Comparison of ENCODE assay signal across 8 mouse cellular contexts in genomic region chr12:72408111-72408891, GRCm38 (mm10). TPM values are rescaled to one million over a fixed set of nuclear protein-coding genes. Genes with fewer than 3 reads are reported as not detected.
DNase-seq lines count a peak whose midpoint lies in the region; ATAC-seq lines count a peak whose summit lies in the region.

No protein-coding gene starts in this region.

- no peak overlapping the region for H3K27ac ChIP-seq in embryonic facial prominence, embryonic 11.5 days (replicated peaks; ENCODE audit: low read depth, low read length)
- no peak overlapping the region for H3K27ac ChIP-seq in limb, embryonic 12.5 days
- peak overlapping the region; percentile 86 for H3K27ac ChIP-seq in midbrain, embryonic 10.5 days (replicated peaks)

- no peaks in the 10 kb centered on the region for H3K36me3 ChIP-seq in embryonic facial prominence, embryonic 11.5 days (replicated peaks; ENCODE audit: control insufficient read depth, insufficient read depth, low read depth, low read length)
- no peaks in the 10 kb centered on the region for H3K36me3 ChIP-seq in limb, embryonic 12.5 days
- H3K36me3 ChIP-seq in midbrain, embryonic 10.5 days = no peaks in the 10 kb centered on the region

- peak overlapping the region; percentile 69 for H3K9ac ChIP-seq in embryonic facial prominence, embryonic 11.5 days (replicated peaks; ENCODE audit: low read length)
- peak overlapping the region; percentile 56 for H3K9ac ChIP-seq in limb, embryonic 12.5 days (replicated peaks)

- H3K9me3 ChIP-seq in embryonic facial prominence, embryonic 11.5 days (replicated peaks; ENCODE audit: control insufficient read depth, low read length) = no peaks in the 10 kb centered on the region
- H3K9me3 ChIP-seq in limb, embryonic 12.5 days = no peaks in the 10 kb centered on the region
- H3K9me3 ChIP-seq in midbrain, embryonic 10.5 days (replicated peaks) = no peaks in the 10 kb centered on the region

- peak; percentile 78 for ATAC-seq in embryonic facial prominence, embryonic 11.5 days (replicated peaks; ENCODE audit: insufficient number of reproducible peaks, low FRiP score, low TSS enrichment, low read depth)
- peak; percentile 82 for ATAC-seq in limb, embryonic 12.5 days (ENCODE audit: insufficient number of reproducible peaks, insufficient read depth, low FRiP score, low TSS enrichment, low read depth)

- peak; percentile 4 for DNase-seq in kidney, adult 11 months
- DNase-seq in kidney, adult 8-10 months = no peak
- DNase-seq in embryonic facial prominence, embryonic 11.5 days (ENCODE audit: low spot score) = peak; percentile 71
- DNase-seq in heart, adult 18-20 months = peak; percentile 70 to 71
- DNase-seq in kidney, adult 18-20 months = peak; percentile 18
- DNase-seq in midbrain, embryonic 10.5 days (ENCODE audit: low spot score) = peak; percentile 81
- peak; percentile 9 for DNase-seq in skeletal muscle tissue, adult 2 months (ENCODE audit: low read depth, low spot score)

- peaks cover 16% of the 10 kb centered on the region for H3K27me3 ChIP-seq in embryonic facial prominence, embryonic 11.5 days (ENCODE audit: control insufficient read depth, insufficient read depth, low read length)
- peaks cover 32% of the 10 kb centered on the region for H3K27me3 ChIP-seq in limb, embryonic 12.5 days
- peaks cover 47% of the 10 kb centered on the region for H3K27me3 ChIP-seq in midbrain, embryonic 10.5 days (ENCODE audit: low read depth, poor library complexity, severe bottlenecking)

- peak overlapping the region; percentile 99 for H3K4me2 ChIP-seq in embryonic facial prominence, embryonic 11.5 days (ENCODE audit: low read depth, low read length)
- H3K4me2 ChIP-seq in limb, embryonic 12.5 days = peak overlapping the region; percentile 99

- WGBS in embryonic facial prominence, embryonic 11.5 days = under 1% methylated on average over 62 of the region's 63 CpGs
- 1% methylated on average over 63 of the region's 63 CpGs for WGBS in limb, embryonic 12.5 days
- under 1% methylated on average over 63 of the region's 63 CpGs for WGBS in midbrain, embryonic 10.5 days

- H3K4me1 ChIP-seq in embryonic facial prominence, embryonic 11.5 days (ENCODE audit: control insufficient read depth, insufficient read depth, low read length) = peaks cover 2% of the 10 kb centered on the region
- H3K4me1 ChIP-seq in limb, embryonic 12.5 days (replicated peaks) = peaks cover 14% of the 10 kb centered on the region
- peaks cover 35% of the 10 kb centered on the region for H3K4me1 ChIP-seq in midbrain, embryonic 10.5 days

- H3K4me3 ChIP-seq in embryonic facial prominence, embryonic 11.5 days (ENCODE audit: low read depth, low read length) = peak overlapping the region; percentile 69
- H3K4me3 ChIP-seq in limb, embryonic 12.5 days (replicated peaks) = peak overlapping the region; percentile 69
- H3K4me3 ChIP-seq in midbrain, embryonic 10.5 days = peak overlapping the region; percentile 88

RNA-seq across cellular contexts. Expression of gene Rtn1, which starts 0.6 kb away (rescaled TPM):
- polyA plus RNA-seq in embryonic facial prominence, embryonic 11.5 days (2014; fragmentation: Nextera tagmentation; extraction: Ambion mirVana) = 79.0 and 110 TPM in 2 replicates
- total RNA-seq in heart, adult 18-20 months (2021) = 1 to 10 TPM; 2.8 to 4.6 TPM
- 7.0 and 12.8 TPM in 2 replicates for polyA plus RNA-seq in limb, embryonic 12.5 days (2016; fragmentation: Nextera tagmentation; extraction: Ambion mirVana)
- polyA plus RNA-seq in midbrain, embryonic 10.5 days (2016; fragmentation: Nextera tagmentation; extraction: Ambion mirVana) = 117 and 248 TPM in 2 replicates

RNA-seq across cellular contexts. Expression of gene Lrrc9, which starts 33.4 kb away (rescaled TPM):
- 1.5 and 2.1 TPM in 2 replicates for polyA plus RNA-seq in embryonic facial prominence, embryonic 11.5 days (2014; fragmentation: Nextera tagmentation; extraction: Ambion mirVana)
- under 1 TPM; 0.08 to 0.47 TPM for total RNA-seq in heart, adult 18-20 months (2021)
- 0.93 and 1.2 TPM in 2 replicates for polyA plus RNA-seq in limb, embryonic 12.5 days (2016; fragmentation: Nextera tagmentation; extraction: Ambion mirVana)
- 0.86 and 1.3 TPM in 2 replicates for polyA plus RNA-seq in midbrain, embryonic 10.5 days (2016; fragmentation: Nextera tagmentation; extraction: Ambion mirVana)

Comparison
In these comparisons a context has a peak if more than half of its experiments do, and no peak if none do; other contexts are left out.
1. DNase-seq: peak in kidney, adult 11 months (single experiment), embryonic facial prominence, embryonic 11.5 days (single experiment), heart, adult 18-20 months (2 of 2), kidney, adult 18-20 months (single experiment), midbrain, embryonic 10.5 days (single experiment) and skeletal muscle tissue, adult 2 months (single experiment); none in kidney, adult 8-10 months (0 of 2).
2. Peak in every context shown above with its lines, with median percentiles within 50 percentile points of each other: H3K4me3 ChIP-seq.